Mouse (Mus musculus): Measurements from ENCODE around the gene Slc17a6. TPM values are rescaled to one million over a fixed set of nuclear protein-coding genes. Genes with fewer than 3 reads are reported as not detected.

The Slc17a6 gene
- polyA plus RNA-seq, 1 experiment from 2014 or later: not detected

GRCm38 (mm10) chr7:51632543-51633229, 10.9 kb downstream of the Slc17a6 start:
- H3K4me1 ChIP-seq (replicated peaks; ENCODE audit: control insufficient read depth, insufficient read depth): no peaks in the 10 kb centered on the region
- WGBS: 14% methylated on average over 9 of the region's 9 CpGs
- TF ChIP-seq CTCF (IDR thresholded peaks at IDR 0.05; ENCODE audit: low read depth): no peak
- TF ChIP-seq EP300 (optimal IDR thresholded peaks at IDR 0.05): no peak
- H3K36me3 ChIP-seq (ENCODE audit: control insufficient read depth, insufficient read depth, low read length): no peaks in the 10 kb centered on the region
- no peaks in the 10 kb centered on the region for H3K27me3 ChIP-seq (ENCODE audit: control insufficient read depth, insufficient read depth, low read length)
- no peak overlapping the region for H3K9ac ChIP-seq (ENCODE audit: low read length)
- no peak overlapping the region for H3K27ac ChIP-seq (replicated peaks)
- no peak for DNase-seq (ENCODE audit: low spot score)
- H3K4me2 ChIP-seq (replicated peaks; ENCODE audit: low read depth): no peak overlapping the region
- ATAC-seq (ENCODE audit: low FRiP score, low TSS enrichment): no peak
- H3K9me3 ChIP-seq (ENCODE audit: control insufficient read depth, low read length): no peaks in the 10 kb centered on the region
- H3K4me3 ChIP-seq (ENCODE audit: low read depth, low read length): no peak overlapping the region

GRCm38 (mm10) chr7:51633230-51633844, 11.5 kb downstream of the Slc17a6 start:
- no peak overlapping the region for H3K27ac ChIP-seq (replicated peaks)
- WGBS: 7% methylated on average over 7 of the region's 7 CpGs
- no peaks in the 10 kb centered on the region for H3K4me1 ChIP-seq (replicated peaks; ENCODE audit: control insufficient read depth, insufficient read depth)
- no peaks in the 10 kb centered on the region for H3K9me3 ChIP-seq (ENCODE audit: control insufficient read depth, low read length)
- TF ChIP-seq CTCF (IDR thresholded peaks at IDR 0.05; ENCODE audit: low read depth): no peak
- no peak for TF ChIP-seq EP300 (optimal IDR thresholded peaks at IDR 0.05)
- H3K36me3 ChIP-seq (ENCODE audit: control insufficient read depth, insufficient read depth, low read length): no peaks in the 10 kb centered on the region
- DNase-seq (ENCODE audit: low spot score) (no peak), ATAC-seq (ENCODE audit: low FRiP score, low TSS enrichment) (no peak)
- H3K4me3 ChIP-seq (ENCODE audit: low read depth, low read length): no peak overlapping the region
- H3K9ac ChIP-seq (ENCODE audit: low read length): no peak overlapping the region
- H3K27me3 ChIP-seq (ENCODE audit: control insufficient read depth, insufficient read depth, low read length): no peaks in the 10 kb centered on the region
- H3K4me2 ChIP-seq (replicated peaks; ENCODE audit: low read depth): no peak overlapping the region

DNA sequence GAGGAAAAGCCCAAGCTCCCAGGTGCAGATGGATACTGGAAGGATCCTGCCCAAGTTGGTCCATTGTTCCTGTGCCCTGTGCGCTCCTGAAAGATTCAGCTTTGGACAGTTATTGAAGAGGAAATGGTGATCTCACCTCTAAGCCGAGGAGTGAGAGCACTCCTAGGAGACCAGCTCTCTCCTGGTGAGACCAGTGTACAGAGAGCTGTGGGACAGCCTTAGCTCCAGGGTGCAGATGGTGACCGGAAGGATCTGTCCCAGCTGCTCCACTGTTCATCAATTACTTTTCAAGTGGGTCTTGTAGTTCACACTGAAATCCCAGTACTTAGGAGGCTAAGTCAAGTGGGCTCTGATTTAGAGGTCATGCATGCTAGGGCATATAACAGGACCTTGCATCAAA, 35.3 kb downstream of the Slc17a6 start:
- ATAC-seq (ENCODE audit: low FRiP score, low TSS enrichment) (no peak), DNase-seq (ENCODE audit: low spot score) (no peak)
- Histone ChIP-seq H3K4me2 (replicated peaks; ENCODE audit: low read depth) (no peak overlapping the region), H3K4me1 (replicated peaks; ENCODE audit: control insufficient read depth, insufficient read depth) (no peaks in the 10 kb centered on the region), H3K9me3 (ENCODE audit: control insufficient read depth, low read length) (no peaks in the 10 kb centered on the region), H3K4me3 (ENCODE audit: low read depth, low read length) (no peak overlapping the region), H3K9ac (ENCODE audit: low read length) (no peak overlapping the region), H3K36me3 (ENCODE audit: control insufficient read depth, insufficient read depth, low read length) (no peaks in the 10 kb centered on the region), H3K27ac (replicated peaks) (no peak overlapping the region), H3K27me3 (ENCODE audit: control insufficient read depth, insufficient read depth, low read length) (no peaks in the 10 kb centered on the region)
- 73% methylated on average over 3 of the region's 3 CpGs for WGBS
- TF ChIP-seq EP300 (optimal IDR thresholded peaks at IDR 0.05): no peak
- TF ChIP-seq CTCF (IDR thresholded peaks at IDR 0.05; ENCODE audit: low read depth): no peak

- no peak for TF ChIP-seq CTCF (IDR thresholded peaks at IDR 0.05; ENCODE audit: low read depth)
- TF ChIP-seq EP300 (optimal IDR thresholded peaks at IDR 0.05): no peak
- no peak for ATAC-seq (ENCODE audit: low FRiP score, low TSS enrichment)
Measured at GRCm38 (mm10) chr7:51662441-51662840, 40.6 kb downstream of the Slc17a6 start.

GRCm38 (mm10) chr7:51693539-51694217, 71.9 kb downstream of the Slc17a6 start:
- no peak for ATAC-seq (ENCODE audit: low FRiP score, low TSS enrichment)
- TF ChIP-seq EP300 (optimal IDR thresholded peaks at IDR 0.05) (no peak), CTCF (IDR thresholded peaks at IDR 0.05; ENCODE audit: low read depth) (no peak)
- no peak overlapping the region for H3K4me3 ChIP-seq (ENCODE audit: low read depth, low read length)

More at GRCm38 (mm10) chr7:51662441-51662840, 40.6 kb downstream of the Slc17a6 start:
- H3K4me1 ChIP-seq (replicated peaks; ENCODE audit: control insufficient read depth, insufficient read depth): no peaks in the 10 kb centered on the region
- 20% methylated on average over 5 of the region's 5 CpGs for WGBS
- H3K27ac ChIP-seq (replicated peaks): no peak overlapping the region
- DNase-seq (ENCODE audit: low spot score): no peak
- no peaks in the 10 kb centered on the region for H3K27me3 ChIP-seq (ENCODE audit: control insufficient read depth, insufficient read depth, low read length)
- no peaks in the 10 kb centered on the region for H3K9me3 ChIP-seq (ENCODE audit: control insufficient read depth, low read length)
- no peak overlapping the region for H3K4me2 ChIP-seq (replicated peaks; ENCODE audit: low read depth)
- H3K36me3 ChIP-seq (ENCODE audit: control insufficient read depth, insufficient read depth, low read length): no peaks in the 10 kb centered on the region
- no peak overlapping the region for H3K4me3 ChIP-seq (ENCODE audit: low read depth, low read length)
- H3K9ac ChIP-seq (ENCODE audit: low read length): no peak overlapping the region

DNA sequence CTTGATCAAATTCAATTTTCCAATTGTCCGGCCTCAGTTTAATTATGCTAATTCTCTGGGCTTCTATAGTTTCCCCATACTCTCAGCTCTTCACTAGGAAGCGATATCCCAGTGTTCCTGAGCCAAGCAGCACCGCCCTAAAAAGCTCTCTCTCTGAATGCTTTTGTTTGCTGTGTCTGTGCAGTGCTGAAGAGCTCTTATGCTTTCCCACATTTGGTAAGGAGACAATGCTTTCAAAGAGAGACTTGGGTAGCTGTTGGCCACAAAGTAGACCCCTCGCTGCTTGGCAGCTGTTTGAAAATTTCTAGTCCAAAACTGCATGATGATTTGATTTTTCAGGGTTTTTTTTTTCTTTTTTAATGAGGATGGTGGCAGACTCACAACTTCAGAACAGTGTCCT, 72.6 kb downstream of the Slc17a6 start:
- H3K9me3 ChIP-seq (ENCODE audit: control insufficient read depth, low read length): no peaks in the 10 kb centered on the region
- H3K4me2 ChIP-seq (replicated peaks; ENCODE audit: low read depth): no peak overlapping the region
- no peak overlapping the region for H3K9ac ChIP-seq (ENCODE audit: low read length)
- H3K27me3 ChIP-seq (ENCODE audit: control insufficient read depth, insufficient read depth, low read length): no peaks in the 10 kb centered on the region
- ATAC-seq (ENCODE audit: low FRiP score, low TSS enrichment) (no peak), DNase-seq (ENCODE audit: low spot score) (no peak)
- WGBS: 81% methylated on average over 4 of the region's 4 CpGs
- H3K27ac ChIP-seq (replicated peaks): no peak overlapping the region
- TF ChIP-seq EP300 (optimal IDR thresholded peaks at IDR 0.05) (no peak), CTCF (IDR thresholded peaks at IDR 0.05; ENCODE audit: low read depth) (no peak)
- H3K36me3 ChIP-seq (ENCODE audit: control insufficient read depth, insufficient read depth, low read length): no peaks in the 10 kb centered on the region
- H3K4me3 ChIP-seq (ENCODE audit: low read depth, low read length): no peak overlapping the region
- no peaks in the 10 kb centered on the region for H3K4me1 ChIP-seq (replicated peaks; ENCODE audit: control insufficient read depth, insufficient read depth)

More at GRCm38 (mm10) chr7:51693539-51694217, 71.9 kb downstream of the Slc17a6 start:
- WGBS: 78% methylated on average over 8 of the region's 8 CpGs
- Histone ChIP-seq H3K4me1 (replicated peaks; ENCODE audit: control insufficient read depth, insufficient read depth) (no peaks in the 10 kb centered on the region), H3K27ac (replicated peaks) (no peak overlapping the region), H3K36me3 (ENCODE audit: control insufficient read depth, insufficient read depth, low read length) (no peaks in the 10 kb centered on the region), H3K9me3 (ENCODE audit: control insufficient read depth, low read length) (no peaks in the 10 kb centered on the region), H3K4me2 (replicated peaks; ENCODE audit: low read depth) (no peak overlapping the region), H3K9ac (ENCODE audit: low read length) (no peak overlapping the region), H3K27me3 (ENCODE audit: control insufficient read depth, insufficient read depth, low read length) (no peaks in the 10 kb centered on the region)
- no peak for DNase-seq (ENCODE audit: low spot score)

All from stomach, postnatal 0 days (tissue).